Mouse (Mus musculus): ENCODE measurements at regions not wholly inside any gene's neighbourhood (a gene's known extent, or its start where the extent isn't known, plus 50 kb on each side); places are given as distances from the start of the nearest gene placed in this dataset.
A peak's percentile ranks its signal among the peaks of the same experiment; 100 is the strongest.
"Not testable (repeated sequence)": the region's sequence is repeated elsewhere in the genome, so short reads cannot be mapped to it uniquely, and the experiment has no call there.

- DNase-seq (ENCODE audit: low spot score) = no peak
Measured at GRCm38 (mm10) chr10:126379239-126379638, 413.3 kb downstream of the Lrig3 start.

GRCm38 (mm10) chr10:126373906-126374305 lies 407.9 kb downstream of the Lrig3 start:
- DNase-seq (ENCODE audit: low spot score) = no peak

GRCm38 (mm10) chr10:126371881-126372280 lies 405.9 kb downstream of the Lrig3 start:
- no peak for DNase-seq (ENCODE audit: low spot score)

GRCm38 (mm10) chr10:126349076-126349475 lies 383.1 kb downstream of the Lrig3 start:
- no peak for DNase-seq (ENCODE audit: low spot score)

GRCm38 (mm10) chr10:126337426-126337825 lies 371.5 kb downstream of the Lrig3 start:
- no peak for DNase-seq (ENCODE audit: low spot score)

GRCm38 (mm10) chr10:126333786-126334185 lies 367.8 kb downstream of the Lrig3 start:
- no peak for DNase-seq (ENCODE audit: low spot score)

GRCm38 (mm10) chr10:126330305-126330969 lies 364.5 kb downstream of the Lrig3 start:
- peak; percentile 79 for DNase-seq (ENCODE audit: low spot score)

- DNase-seq (ENCODE audit: low spot score) = no peak
Measured at GRCm38 (mm10) chr10:126320831-126321230, 354.9 kb downstream of the Lrig3 start.

- no peak for DNase-seq (ENCODE audit: low spot score)
Measured at GRCm38 (mm10) chr10:126319795-126320194, 353.8 kb downstream of the Lrig3 start.

GRCm38 (mm10) chr10:126299962-126300361 lies 334.0 kb downstream of the Lrig3 start:
- no peak for DNase-seq (ENCODE audit: low spot score)

- no peak for DNase-seq (ENCODE audit: low spot score)
Measured at GRCm38 (mm10) chr10:126298211-126298610, 332.2 kb downstream of the Lrig3 start.

GRCm38 (mm10) chr10:126295853-126296252 lies 329.9 kb downstream of the Lrig3 start:
- no peak for DNase-seq (ENCODE audit: low spot score)

GRCm38 (mm10) chr10:126291765-126292164 lies 325.8 kb downstream of the Lrig3 start:
- DNase-seq (ENCODE audit: low spot score) = no peak

- not testable (repeated sequence) for DNase-seq (ENCODE audit: low spot score)
Measured at GRCm38 (mm10) chr10:126285096-126285495, 319.1 kb downstream of the Lrig3 start.

- DNase-seq (ENCODE audit: low spot score) = no peak
Measured at GRCm38 (mm10) chr10:126270376-126270775, 304.4 kb downstream of the Lrig3 start.

GRCm38 (mm10) chr10:126267321-126267998 lies 301.5 kb downstream of the Lrig3 start:
- DNase-seq (ENCODE audit: low spot score) = no peak

GRCm38 (mm10) chr10:126257171-126257570 lies 291.2 kb downstream of the Lrig3 start:
- DNase-seq (ENCODE audit: low spot score) = no peak

- no peak for DNase-seq (ENCODE audit: low spot score)
Measured at GRCm38 (mm10) chr10:126254198-126254597, 288.2 kb downstream of the Lrig3 start.

GRCm38 (mm10) chr10:126249176-126249575 lies 283.2 kb downstream of the Lrig3 start:
- no peak for DNase-seq (ENCODE audit: low spot score)

GRCm38 (mm10) chr10:126243051-126243450 lies 277.1 kb downstream of the Lrig3 start:
- no peak for DNase-seq (ENCODE audit: low spot score)

- no peak for DNase-seq (ENCODE audit: low spot score)
Measured at GRCm38 (mm10) chr10:126239536-126239935, 273.6 kb downstream of the Lrig3 start.
